Mouse (Mus musculus): ENCODE data around the gene Rars. TPM values are rescaled to one million over a fixed set of nuclear protein-coding genes. Genes with fewer than 3 reads are reported as not detected.

Rars gene
- polyA plus RNA-seq (2014; fragmentation: Nextera tagmentation; extraction: Ambion mirVana): 106 and 116 TPM in 2 replicates

DNA sequence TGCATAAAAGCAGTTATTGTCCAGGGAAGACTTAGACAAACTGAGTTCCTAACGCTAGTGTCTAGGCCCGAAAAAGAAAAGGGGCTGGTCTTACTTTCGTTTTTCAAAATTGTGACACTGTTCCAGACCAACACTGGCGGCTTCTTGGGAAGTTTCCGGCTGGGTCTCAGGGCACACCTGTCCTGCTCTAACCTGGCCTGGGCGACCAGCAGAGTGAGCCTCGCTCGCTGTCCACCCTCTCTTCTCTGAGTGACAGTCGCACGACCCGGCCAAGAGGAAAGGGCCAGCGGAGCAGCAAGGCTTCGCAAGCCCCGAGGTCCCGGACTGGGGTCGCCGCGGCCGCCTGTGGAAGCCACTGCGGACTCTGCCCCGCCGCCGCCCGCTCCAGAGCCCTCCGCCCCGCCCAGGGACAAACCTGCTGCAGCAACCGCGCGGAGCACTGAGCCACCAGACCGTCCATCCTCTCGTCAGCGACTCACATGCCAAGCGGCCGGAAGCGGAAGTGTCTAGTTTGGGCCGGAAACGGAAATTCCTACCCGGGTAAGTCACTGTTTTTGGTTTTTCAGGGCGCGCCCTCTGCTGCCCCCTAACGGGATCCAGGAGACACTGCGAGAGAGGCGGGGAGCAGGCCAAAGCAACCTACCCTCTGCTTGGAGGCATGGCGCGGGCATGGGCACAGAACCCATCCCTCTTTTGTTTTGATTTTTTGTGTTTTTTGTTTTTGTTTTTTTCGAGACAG is at the start of gene Rars:
Rars (minus strand) TSS at position 485 of the 739 bp plus-strand sequence.
- H3K4me1 ChIP-seq (replicated peaks; ENCODE audit: control insufficient read depth, insufficient read depth, low read length): peaks cover 5% of the 10 kb centered on the region; the same call in 1 of the 2 replicates
- DNase-seq (ENCODE audit: low spot score) (peak; percentile 97), ATAC-seq (ENCODE audit: low FRiP score) (peak; percentile 69)
- H3K9ac ChIP-seq (ENCODE audit: low read depth, low read length): peak within 1 kb of the TSS; percentile 72
- peak within 1 kb of the TSS; percentile 80 for H3K4me3 ChIP-seq (ENCODE audit: low read depth, low read length)
- 2% methylated on average over 46 of the region's 46 CpGs for WGBS
- H3K27ac ChIP-seq (ENCODE audit: low read depth, low read length): no peak within 1 kb of the TSS
- no peaks in the 10 kb centered on the region for H3K9me3 ChIP-seq (ENCODE audit: control insufficient read depth, low read length)
- H3K27me3 ChIP-seq (ENCODE audit: control insufficient read depth, insufficient read depth, low read length): no peaks in the 10 kb centered on the region
- H3K36me3 ChIP-seq (ENCODE audit: control insufficient read depth, insufficient read depth, low read length): no peaks in the 10 kb centered on the region
- peak within 1 kb of the TSS; percentile 59 for H3K4me2 ChIP-seq (replicated peaks; ENCODE audit: low read depth, low read length)

GRCm38 (mm10) chr11:35882777-35883176 is 48.5 kb upstream of the Rars start:
- ATAC-seq (ENCODE audit: low FRiP score): no peak
- no peak for DNase-seq (ENCODE audit: low spot score)
- no peak overlapping the region for H3K4me2 ChIP-seq (replicated peaks; ENCODE audit: low read depth, low read length)
- no peaks in the 10 kb centered on the region for H3K27me3 ChIP-seq (ENCODE audit: control insufficient read depth, insufficient read depth, low read length)
- WGBS: 93% methylated on average over 6 of the region's 6 CpGs
- H3K4me3 ChIP-seq (ENCODE audit: low read depth, low read length): no peak overlapping the region
- H3K4me1 ChIP-seq (replicated peaks; ENCODE audit: control insufficient read depth, insufficient read depth, low read length): peaks cover 2% of the 10 kb centered on the region; the same call in 1 of the 2 replicates
- no peaks in the 10 kb centered on the region for H3K36me3 ChIP-seq (ENCODE audit: control insufficient read depth, insufficient read depth, low read length)
- no peak overlapping the region for H3K27ac ChIP-seq (ENCODE audit: low read depth, low read length)
- H3K9me3 ChIP-seq (ENCODE audit: control insufficient read depth, low read length): no peaks in the 10 kb centered on the region
- H3K9ac ChIP-seq (ENCODE audit: low read depth, low read length): no peak overlapping the region

DNA sequence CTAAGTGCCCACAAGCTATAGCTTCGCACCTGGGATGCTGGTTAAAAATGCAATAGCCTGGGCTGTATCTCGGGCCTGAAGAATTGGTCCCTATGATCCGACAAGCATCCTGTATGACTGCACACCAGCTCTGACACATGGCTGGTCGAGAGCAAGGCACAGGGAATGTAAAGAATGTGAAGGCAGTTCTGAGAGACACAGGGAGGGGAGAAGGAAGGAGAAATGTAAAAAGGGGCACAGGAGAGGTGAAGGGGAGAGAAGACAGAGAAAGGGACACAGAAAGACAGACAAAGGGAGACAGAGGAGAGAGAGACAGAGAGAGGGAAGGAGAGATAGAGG is 44.2 kb upstream of the Rars start:
- DNase-seq (ENCODE audit: low spot score) (peak; percentile 16), ATAC-seq (ENCODE audit: low FRiP score) (no peak)
- H3K9me3 ChIP-seq (ENCODE audit: control insufficient read depth, low read length): no peaks in the 10 kb centered on the region
- no peak overlapping the region for H3K4me3 ChIP-seq (ENCODE audit: low read depth, low read length)
- WGBS: 42% methylated on average over 4 of the region's 4 CpGs
- peaks cover 10% of the 10 kb centered on the region; the same call in 1 of the 2 replicates for H3K4me1 ChIP-seq (replicated peaks; ENCODE audit: control insufficient read depth, insufficient read depth, low read length)
- peak overlapping the region; percentile 70 for H3K27ac ChIP-seq (ENCODE audit: low read depth, low read length)
- no peak overlapping the region for H3K4me2 ChIP-seq (replicated peaks; ENCODE audit: low read depth, low read length)
- no peak overlapping the region for H3K9ac ChIP-seq (ENCODE audit: low read depth, low read length)
- H3K27me3 ChIP-seq (ENCODE audit: control insufficient read depth, insufficient read depth, low read length): no peaks in the 10 kb centered on the region
- H3K36me3 ChIP-seq (ENCODE audit: control insufficient read depth, insufficient read depth, low read length): no peaks in the 10 kb centered on the region

- ATAC-seq (ENCODE audit: low FRiP score) (peak; percentile 70), DNase-seq (ENCODE audit: low spot score) (peak; percentile 36)
- Histone ChIP-seq H3K9me3 (ENCODE audit: control insufficient read depth, low read length) (no peaks in the 10 kb centered on the region), H3K36me3 (ENCODE audit: control insufficient read depth, insufficient read depth, low read length) (no peaks in the 10 kb centered on the region), H3K4me1 (replicated peaks; ENCODE audit: control insufficient read depth, insufficient read depth, low read length) (peaks cover 10% of the 10 kb centered on the region; the same call in 1 of the 2 replicates), H3K9ac (ENCODE audit: low read depth, low read length) (no peak overlapping the region), H3K4me2 (replicated peaks; ENCODE audit: low read depth, low read length) (no peak overlapping the region), H3K27me3 (ENCODE audit: control insufficient read depth, insufficient read depth, low read length) (no peaks in the 10 kb centered on the region), H3K4me3 (ENCODE audit: low read depth, low read length) (no peak overlapping the region), H3K27ac (ENCODE audit: low read depth, low read length) (peak overlapping the region; percentile 70)
- 46% methylated on average over 14 of the region's 14 CpGs for WGBS
Observed at GRCm38 (mm10) chr11:35877651-35878558, 43.6 kb upstream of the Rars start.

DNA sequence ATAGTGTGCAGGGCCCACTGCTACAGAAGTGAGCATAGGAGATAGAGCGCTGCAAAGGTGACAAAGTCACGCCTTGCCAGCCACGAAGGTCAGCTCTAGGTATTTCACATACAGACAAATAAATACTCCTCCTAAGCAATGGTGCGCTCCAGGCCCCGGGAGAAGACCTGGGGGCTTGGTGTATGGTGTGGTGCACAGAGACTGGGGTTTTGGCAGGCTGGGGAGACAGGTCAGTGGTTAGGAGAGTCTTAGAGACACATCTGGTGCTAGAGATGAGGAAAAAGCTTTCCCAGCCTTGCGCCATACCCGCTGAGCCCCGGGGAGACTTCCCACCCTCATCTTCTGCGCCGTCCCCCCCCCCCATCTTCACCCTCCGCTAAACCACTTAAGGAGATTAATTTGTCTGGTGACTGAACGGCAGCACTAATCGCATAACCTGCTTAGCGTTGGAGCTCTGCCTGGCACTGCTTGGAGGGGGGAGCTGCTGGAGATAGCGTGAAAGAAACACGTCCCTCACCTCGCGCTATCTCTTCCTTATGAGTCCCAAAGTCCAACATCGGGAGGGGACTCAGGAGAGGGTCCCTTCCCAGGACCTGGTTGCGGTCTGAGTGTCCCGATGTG is 39.4 kb upstream of the Rars start:
- no peak overlapping the region for H3K4me3 ChIP-seq (ENCODE audit: low read depth, low read length)
- H3K4me2 ChIP-seq (replicated peaks; ENCODE audit: low read depth, low read length): no peak overlapping the region
- H3K9ac ChIP-seq (ENCODE audit: low read depth, low read length): no peak overlapping the region
- H3K27ac ChIP-seq (ENCODE audit: low read depth, low read length): peak overlapping the region; percentile 12
- 31% methylated on average over 21 of the region's 21 CpGs for WGBS
- DNase-seq (ENCODE audit: low spot score): peak; percentile 23
- H3K36me3 ChIP-seq (ENCODE audit: control insufficient read depth, insufficient read depth, low read length): no peaks in the 10 kb centered on the region
- no peaks in the 10 kb centered on the region for H3K9me3 ChIP-seq (ENCODE audit: control insufficient read depth, low read length)
- ATAC-seq (ENCODE audit: low FRiP score): peak; percentile 26
- H3K4me1 ChIP-seq (replicated peaks; ENCODE audit: control insufficient read depth, insufficient read depth, low read length): peaks cover 8% of the 10 kb centered on the region; the same call in 1 of the 2 replicates
- no peaks in the 10 kb centered on the region for H3K27me3 ChIP-seq (ENCODE audit: control insufficient read depth, insufficient read depth, low read length)

DNA sequence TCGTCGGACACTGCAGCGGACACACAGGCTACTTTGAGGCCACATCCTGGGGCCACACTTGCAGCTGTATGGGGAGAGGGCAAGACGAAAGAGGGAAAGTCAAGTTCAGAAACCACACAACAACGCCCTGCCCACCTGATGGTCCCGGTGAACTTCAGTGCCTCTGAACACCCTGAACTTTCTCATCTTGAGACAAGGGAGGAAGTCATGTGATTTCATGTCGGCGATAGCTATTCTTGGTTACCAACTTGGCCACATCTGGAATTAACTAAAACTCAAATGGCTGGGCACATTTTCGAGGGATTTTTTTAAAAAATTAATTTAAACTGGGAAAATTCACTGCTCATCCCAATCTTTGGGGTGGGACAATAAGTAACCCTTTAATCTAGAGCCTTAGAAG is 36.7 kb upstream of the Rars start:
- DNase-seq (ENCODE audit: low spot score) (no peak), ATAC-seq (ENCODE audit: low FRiP score) (no peak)
- no peaks in the 10 kb centered on the region for H3K36me3 ChIP-seq (ENCODE audit: control insufficient read depth, insufficient read depth, low read length)
- no peak overlapping the region for H3K27ac ChIP-seq (ENCODE audit: low read depth, low read length)
- no peak overlapping the region for H3K4me2 ChIP-seq (replicated peaks; ENCODE audit: low read depth, low read length)
- no peaks in the 10 kb centered on the region for H3K9me3 ChIP-seq (ENCODE audit: control insufficient read depth, low read length)
- H3K4me3 ChIP-seq (ENCODE audit: low read depth, low read length): no peak overlapping the region
- no peaks in the 10 kb centered on the region for H3K27me3 ChIP-seq (ENCODE audit: control insufficient read depth, insufficient read depth, low read length)
- WGBS: 87% methylated on average over 9 of the region's 9 CpGs
- H3K4me1 ChIP-seq (replicated peaks; ENCODE audit: control insufficient read depth, insufficient read depth, low read length): peaks cover 13% of the 10 kb centered on the region
- H3K9ac ChIP-seq (ENCODE audit: low read depth, low read length): no peak overlapping the region

- Histone ChIP-seq H3K4me3 (ENCODE audit: low read depth, low read length) (no peak overlapping the region), H3K4me2 (replicated peaks; ENCODE audit: low read depth, low read length) (no peak overlapping the region), H3K4me1 (replicated peaks; ENCODE audit: control insufficient read depth, insufficient read depth, low read length) (peaks cover 24% of the 10 kb centered on the region), H3K27me3 (ENCODE audit: control insufficient read depth, insufficient read depth, low read length) (no peaks in the 10 kb centered on the region), H3K36me3 (ENCODE audit: control insufficient read depth, insufficient read depth, low read length) (no peaks in the 10 kb centered on the region), H3K9ac (ENCODE audit: low read depth, low read length) (peak overlapping the region; percentile 35; the same call in 1 of the 2 replicates), H3K27ac (ENCODE audit: low read depth, low read length) (peak overlapping the region; percentile 87), H3K9me3 (ENCODE audit: control insufficient read depth, low read length) (no peaks in the 10 kb centered on the region)
- 64% methylated on average over 7 of the region's 7 CpGs for WGBS
- ATAC-seq (ENCODE audit: low FRiP score) (no peak), DNase-seq (ENCODE audit: low spot score) (no peak)
Observed at GRCm38 (mm10) chr11:35866140-35866539, 31.8 kb upstream of the Rars start.

- H3K4me3 ChIP-seq (ENCODE audit: low read depth, low read length): no peak overlapping the region
- H3K9ac ChIP-seq (ENCODE audit: low read depth, low read length): peak overlapping the region; percentile 57
- no peaks in the 10 kb centered on the region for H3K27me3 ChIP-seq (ENCODE audit: control insufficient read depth, insufficient read depth, low read length)
- ATAC-seq (ENCODE audit: low FRiP score) (peak; percentile 93), DNase-seq (ENCODE audit: low spot score) (peak; percentile 83)
- peak overlapping the region; percentile 23; the same call in 1 of the 2 replicates for H3K4me2 ChIP-seq (replicated peaks; ENCODE audit: low read depth, low read length)
- H3K4me1 ChIP-seq (replicated peaks; ENCODE audit: control insufficient read depth, insufficient read depth, low read length): peaks cover 24% of the 10 kb centered on the region
- H3K9me3 ChIP-seq (ENCODE audit: control insufficient read depth, low read length): no peaks in the 10 kb centered on the region
- peak overlapping the region; percentile 87 for H3K27ac ChIP-seq (ENCODE audit: low read depth, low read length)
- WGBS: 20% methylated on average over 9 of the region's 9 CpGs
- H3K36me3 ChIP-seq (ENCODE audit: control insufficient read depth, insufficient read depth, low read length): no peaks in the 10 kb centered on the region
Observed at GRCm38 (mm10) chr11:35864981-35865604, 30.8 kb upstream of the Rars start.

Data from hindbrain, embryonic 11.5 days (tissue).